In the genomic region with DNA sequence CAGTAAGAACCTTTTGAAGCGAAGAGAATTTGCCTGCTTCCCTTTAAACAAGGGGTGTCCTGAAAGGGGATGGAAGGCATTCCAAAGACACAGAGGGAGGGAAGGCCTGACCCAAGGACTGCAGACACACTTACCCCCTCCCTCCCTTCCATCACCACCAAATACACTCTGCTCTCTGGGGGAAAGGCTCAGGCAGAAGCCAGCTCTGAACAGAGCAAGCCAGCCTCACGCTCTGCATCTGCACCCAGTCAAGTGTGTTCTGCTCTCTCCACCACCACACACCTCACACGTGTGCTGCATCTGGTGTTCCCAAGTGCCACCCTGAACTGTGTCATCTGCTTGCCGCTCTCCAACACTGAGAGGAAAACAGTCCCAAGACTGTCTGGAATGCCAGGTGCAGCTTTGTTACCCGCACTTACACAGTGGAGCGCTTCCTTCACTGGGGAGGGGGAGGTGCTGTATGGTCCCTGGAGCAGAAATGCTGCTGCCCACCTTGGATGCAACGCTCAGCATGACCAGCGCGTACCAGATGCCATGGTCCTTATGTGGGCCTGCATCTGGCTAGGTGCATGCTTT, we compare ENCODE assay signal across 11 mouse cellular contexts. TPM values are rescaled to one million over a fixed set of nuclear protein-coding genes. Genes with fewer than 3 reads are reported as not detected.
DNase-seq lines count a peak whose midpoint lies in the region; ATAC-seq lines count a peak whose summit lies in the region.
"Had no signal": no experiment of that assay in that cellular context is flagged by ENCODE, and none has a peak within 500 bp of the region (broad histone marks: within the 10 kb centered on the region; RNA-seq: fewer than 3 reads in every experiment).

No protein-coding gene starts in this region.

- no peaks in the 10 kb centered on the region for H3K9me3 ChIP-seq in kidney, embryonic 14.5 days (ENCODE audit: control insufficient read depth, low read length)
- no peaks in the 10 kb centered on the region for H3K9me3 ChIP-seq in embryonic facial prominence, embryonic 11.5 days (replicated peaks; ENCODE audit: control insufficient read depth, low read length)
- H3K9me3 ChIP-seq: G1E had no signal

- no peak overlapping the region for H3K4me2 ChIP-seq in kidney, embryonic 14.5 days (replicated peaks; ENCODE audit: low read depth, low read length)
- H3K4me2 ChIP-seq in embryonic facial prominence, embryonic 11.5 days (ENCODE audit: low read depth, low read length) = no peak overlapping the region

- DNase-seq in cerebellum, adult 11-12 months = peak; percentile 26
- no peak for DNase-seq in cerebellum, postnatal 36 days
- no peak for DNase-seq in kidney, postnatal 14 days
- DNase-seq in embryonic facial prominence, embryonic 11.5 days (ENCODE audit: low spot score) = peak; percentile 11
- peak; percentile 43 to 67 for DNase-seq in thymus, adult 18-20 months
- no peak for DNase-seq in adipocyte (ENCODE audit: low spot score)
- no peak for DNase-seq in lung, postnatal 36 days
- DNase-seq: midbrain, embryonic 14.5 days had no signal

- H3K9ac ChIP-seq in kidney, embryonic 14.5 days (ENCODE audit: low read depth, low read length) = no peak overlapping the region
- no peak overlapping the region for H3K9ac ChIP-seq in embryonic facial prominence, embryonic 11.5 days (replicated peaks; ENCODE audit: low read length)

- H3K27ac ChIP-seq in kidney, embryonic 14.5 days (ENCODE audit: low read depth, low read length) = no peak overlapping the region
- no peak overlapping the region for H3K27ac ChIP-seq in embryonic facial prominence, embryonic 11.5 days (replicated peaks; ENCODE audit: low read depth, low read length)

- no peaks in the 10 kb centered on the region for H3K27me3 ChIP-seq in kidney, embryonic 14.5 days (ENCODE audit: control insufficient read depth, insufficient read depth, low read length)
- H3K27me3 ChIP-seq in embryonic facial prominence, embryonic 11.5 days (ENCODE audit: control insufficient read depth, insufficient read depth, low read length) = no peaks in the 10 kb centered on the region

- no peak overlapping the region for H3K4me3 ChIP-seq in kidney, embryonic 14.5 days (ENCODE audit: low read length)
- no peak overlapping the region for H3K4me3 ChIP-seq in embryonic facial prominence, embryonic 11.5 days (ENCODE audit: low read depth, low read length)

- 86% methylated on average over 9 of the region's 9 CpGs for WGBS in kidney, embryonic 14.5 days
- WGBS in embryonic facial prominence, embryonic 11.5 days = 75% methylated on average over 9 of the region's 9 CpGs

- peaks cover 9% of the 10 kb centered on the region for H3K36me3 ChIP-seq in kidney, embryonic 14.5 days (ENCODE audit: control insufficient read depth, insufficient read depth, low read length)
- H3K36me3 ChIP-seq in embryonic facial prominence, embryonic 11.5 days (replicated peaks; ENCODE audit: control insufficient read depth, insufficient read depth, low read depth, low read length) = no peaks in the 10 kb centered on the region; the same call in 1 of the 2 replicates

- peaks cover 7% of the 10 kb centered on the region for H3K4me1 ChIP-seq in kidney, embryonic 14.5 days (ENCODE audit: control insufficient read depth, insufficient read depth, low read length)
- no peaks in the 10 kb centered on the region; the same call in 1 of the 2 replicates for H3K4me1 ChIP-seq in embryonic facial prominence, embryonic 11.5 days (ENCODE audit: control insufficient read depth, insufficient read depth, low read length)

- ATAC-seq in kidney, embryonic 14.5 days (ENCODE audit: low FRiP score, low TSS enrichment) = peak; percentile 20; the same call in 1 of the 2 replicates
- ATAC-seq in embryonic facial prominence, embryonic 11.5 days (replicated peaks; ENCODE audit: insufficient number of reproducible peaks, low FRiP score, low TSS enrichment, low read depth) = 0 out of 2 replicates have a peak, but pooled peaks have one; percentile 7
- ATAC-seq: intestine, embryonic 16.5 days had no signal

RNA-seq across cellular contexts. Expression of gene Tesc, which starts 53.9 kb away (rescaled TPM):
- polyA plus RNA-seq in kidney, embryonic 14.5 days (2014; fragmentation: Nextera tagmentation; extraction: Ambion mirVana) = 10.1 and 12.3 TPM in 2 replicates
- 3.4 and 3.9 TPM in 2 replicates for polyA plus RNA-seq in embryonic facial prominence, embryonic 11.5 days (2014; fragmentation: Nextera tagmentation; extraction: Ambion mirVana)
- polyA plus RNA-seq: G1E had no signal

Comparison
In these comparisons a context has a peak if more than half of its experiments do, and no peak if none do; other contexts are left out.
1. DNase-seq: peak in cerebellum, adult 11-12 months (single experiment), embryonic facial prominence, embryonic 11.5 days (single experiment) and thymus, adult 18-20 months (2 of 2); none in cerebellum, postnatal 36 days (0 of 2), kidney, postnatal 14 days (single experiment), adipocyte (single experiment) and lung, postnatal 36 days (single experiment).